Mouse (Mus musculus) adrenal gland, postnatal 25 days (tissue): ENCODE measurements around the gene Dcxr. TPM values are rescaled to one million over a fixed set of nuclear protein-coding genes. Genes with fewer than 3 reads are reported as not detected.
"Not testable (repeated sequence)": the region's sequence is repeated elsewhere in the genome, so short reads cannot be mapped to it uniquely, and the experiment has no call there.

Source experiments
- DNase-seq: peaks from one replicate; pipeline ENCODE4 v3.0.0; 2021; ENCODE audit warnings: mixed read lengths
- total RNA-seq: library from RNA; stranded (reverse); gene quantifications from 2 replicates; pipeline ENCODE4 v1.2.3, GENCODE M21; 2021

The Dcxr gene
- total RNA-seq, 1 experiment from 2014 or later, result 82.3 TPM

DNA sequence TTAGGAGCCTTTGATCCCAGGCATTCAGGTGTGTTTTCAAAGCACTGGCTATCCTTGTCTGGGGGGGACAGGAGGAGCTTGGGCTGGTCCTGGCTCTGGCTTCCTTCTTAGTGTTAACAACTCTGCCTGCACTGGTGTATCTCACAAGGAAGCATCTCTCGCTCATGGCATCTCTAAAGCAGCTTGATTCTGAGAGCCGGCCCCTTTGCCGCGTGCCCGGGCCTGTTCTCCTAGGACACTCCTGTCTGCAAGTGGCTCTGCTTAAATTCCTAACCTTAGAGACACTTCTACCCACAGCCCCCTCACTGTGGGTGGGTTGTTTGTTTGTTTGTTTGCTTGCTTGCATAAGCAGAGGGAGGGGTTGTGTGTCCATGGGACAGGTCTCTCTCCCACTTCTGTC, 19.1 kb downstream of the Dcxr start:
- DNase-seq, result no peak

DNA sequence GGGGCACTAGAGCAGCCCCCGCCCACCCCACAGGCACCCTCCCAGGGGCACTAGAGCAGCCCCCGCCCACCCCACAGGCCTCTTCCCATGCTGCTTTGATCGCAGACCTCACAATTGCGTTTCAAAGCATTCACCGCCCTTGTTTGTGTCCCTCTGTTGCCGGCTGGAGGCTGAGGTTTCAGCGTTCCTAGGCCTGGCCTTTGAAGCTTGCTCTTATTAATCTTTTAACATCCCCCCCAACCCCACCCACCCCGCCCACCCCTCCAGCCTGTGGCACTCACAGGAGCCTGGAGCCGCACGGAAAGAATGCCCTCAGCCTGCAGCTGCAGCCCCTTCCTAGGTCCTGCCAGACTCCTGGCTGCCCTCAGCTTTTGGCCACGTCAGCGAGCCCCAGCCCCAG, 19.9 kb downstream of the Dcxr start:
- DNase-seq, result no peak

DNA sequence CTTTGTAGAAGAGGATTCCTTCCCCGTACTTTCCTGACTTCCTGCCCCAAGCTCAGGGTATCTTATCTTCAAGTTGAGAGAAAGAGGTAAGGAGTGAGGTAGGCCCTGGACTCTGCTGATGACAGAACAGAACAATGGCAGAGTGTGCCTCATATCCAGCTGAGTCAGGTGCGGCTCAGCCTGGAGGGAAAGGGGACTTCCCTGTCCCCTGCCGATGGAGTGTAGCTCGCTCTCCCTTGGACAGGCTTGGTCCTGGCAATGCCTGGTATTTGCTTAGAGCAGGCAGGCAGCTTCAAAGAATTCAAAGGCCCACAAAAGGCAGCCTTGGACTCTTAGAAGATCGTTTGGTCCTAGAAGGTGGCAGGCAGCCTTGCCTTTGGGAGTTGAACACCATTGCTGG, 21.0 kb downstream of the Dcxr start:
- DNase-seq, result no peak

DNA sequence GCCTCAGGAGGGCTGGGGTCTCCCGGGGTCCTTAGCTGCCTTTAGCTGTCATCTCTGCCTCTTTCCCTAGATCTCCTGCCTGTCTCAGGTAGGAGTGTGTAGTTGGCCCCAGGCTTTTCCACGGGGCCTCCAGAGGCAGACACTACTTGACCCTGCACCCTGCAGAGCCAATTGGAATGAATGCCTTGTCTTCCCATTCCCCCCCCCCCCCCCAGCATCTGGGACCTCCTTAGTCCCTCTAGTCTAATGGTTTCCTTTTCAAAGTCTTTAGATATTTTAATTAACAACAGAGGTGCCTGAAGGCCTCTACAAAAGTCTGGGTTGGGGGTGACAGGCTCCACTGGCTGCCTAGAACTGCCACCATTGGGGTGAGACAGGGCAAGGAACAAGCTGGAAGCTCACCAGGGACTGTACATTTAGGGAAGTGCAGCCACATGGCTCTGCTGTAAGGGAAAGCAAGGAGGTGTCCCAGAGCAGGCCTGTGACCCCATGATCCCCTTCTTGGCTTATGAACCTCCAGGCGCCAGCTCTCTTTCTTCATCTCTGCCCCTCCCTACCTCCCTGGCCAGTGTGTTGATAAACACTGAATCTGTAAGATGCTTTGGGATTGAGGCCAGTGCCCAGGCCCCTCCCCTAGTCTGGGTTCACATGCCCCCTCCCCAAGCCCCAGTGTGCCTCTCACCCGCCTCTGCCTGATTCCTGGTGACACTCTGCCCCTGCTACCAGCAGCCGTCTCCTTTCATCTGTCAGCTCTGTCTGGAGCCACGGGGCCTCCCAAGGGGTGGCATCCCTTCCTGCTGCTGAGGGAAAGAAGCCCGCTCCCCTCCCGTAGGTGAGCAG, 22.4 kb downstream of the Dcxr start:
- DNase-seq, result no peak

DNA sequence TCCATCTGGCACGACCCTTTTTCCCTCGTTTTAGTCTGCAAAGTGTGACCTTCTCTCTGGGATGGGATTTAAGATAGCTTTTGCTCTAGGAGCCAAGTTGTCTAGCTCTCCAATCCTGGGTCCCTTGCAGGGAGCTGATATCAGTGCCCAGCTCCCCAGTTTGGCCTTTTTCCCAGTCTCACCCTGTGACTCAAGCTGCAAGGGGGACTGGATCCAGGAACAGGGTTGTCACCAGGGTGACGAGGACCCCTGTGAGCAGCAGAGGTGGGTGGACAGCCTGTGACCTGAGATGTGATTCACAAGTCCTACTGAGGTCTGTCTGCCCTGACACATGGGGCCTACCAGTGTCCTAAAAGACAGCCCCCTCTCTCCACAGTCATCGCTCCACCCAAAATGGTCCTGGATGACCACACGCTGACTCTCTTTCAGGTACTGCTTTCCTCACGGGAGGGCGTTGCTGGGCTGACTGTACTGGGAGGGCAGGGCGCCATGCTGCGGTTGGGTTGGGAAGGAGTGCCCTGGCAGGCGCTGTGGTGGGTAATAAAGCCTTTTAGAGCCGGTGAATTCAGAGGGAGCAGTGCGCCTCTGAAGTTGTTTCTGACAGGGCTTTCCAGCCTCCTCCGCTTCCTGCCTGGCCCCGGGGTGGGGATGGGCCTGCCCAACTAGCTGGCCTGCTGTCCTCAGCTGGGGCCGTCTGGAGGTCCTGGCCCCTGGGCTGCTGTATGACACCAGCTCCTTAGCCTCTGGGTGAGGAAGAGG, 23.2 kb downstream of the Dcxr start:
- peak; percentile 62 for DNase-seq

DNA sequence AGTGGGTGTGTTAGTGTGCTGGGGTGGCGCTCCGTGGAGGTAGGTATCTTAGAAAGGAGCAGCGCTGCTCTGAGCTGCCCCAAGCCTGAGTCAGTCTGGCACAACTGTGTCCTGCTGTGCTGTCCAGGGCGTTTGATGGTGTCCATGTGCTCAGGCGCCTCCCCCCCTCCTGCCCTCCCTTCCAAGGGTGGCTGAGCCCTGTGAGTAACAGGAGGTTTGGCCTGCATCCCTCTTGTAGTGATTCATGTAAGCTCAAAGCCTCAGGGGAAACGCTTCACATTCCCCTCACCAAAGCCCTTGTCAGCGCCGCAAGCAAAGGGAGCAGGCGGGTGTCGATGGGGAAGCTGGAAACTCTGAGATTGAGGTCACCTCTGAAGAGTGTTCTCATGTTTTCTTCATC, 29.3 kb downstream of the Dcxr start:
- peak; percentile 73 for DNase-seq

DNA sequence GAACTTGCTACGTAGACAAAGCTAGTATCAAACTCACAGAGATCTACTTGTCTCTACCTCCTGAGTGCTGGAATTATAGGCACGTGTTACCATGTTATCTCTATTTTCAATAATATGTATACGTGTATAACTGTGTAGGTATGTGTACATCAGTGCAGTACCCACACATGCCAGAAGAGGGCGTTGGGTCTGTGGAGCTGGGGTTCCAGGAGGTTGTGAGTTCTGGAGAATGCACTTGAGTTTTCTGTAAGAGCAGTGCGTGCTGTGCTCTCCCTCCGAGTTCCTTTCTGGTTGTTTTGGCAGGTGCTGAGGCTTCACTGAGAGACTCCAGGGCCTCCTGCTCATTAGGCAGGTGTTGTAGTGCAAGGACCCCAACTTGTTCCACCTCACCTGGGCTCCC, 30.5 kb downstream of the Dcxr start:
- no peak for DNase-seq

DNA sequence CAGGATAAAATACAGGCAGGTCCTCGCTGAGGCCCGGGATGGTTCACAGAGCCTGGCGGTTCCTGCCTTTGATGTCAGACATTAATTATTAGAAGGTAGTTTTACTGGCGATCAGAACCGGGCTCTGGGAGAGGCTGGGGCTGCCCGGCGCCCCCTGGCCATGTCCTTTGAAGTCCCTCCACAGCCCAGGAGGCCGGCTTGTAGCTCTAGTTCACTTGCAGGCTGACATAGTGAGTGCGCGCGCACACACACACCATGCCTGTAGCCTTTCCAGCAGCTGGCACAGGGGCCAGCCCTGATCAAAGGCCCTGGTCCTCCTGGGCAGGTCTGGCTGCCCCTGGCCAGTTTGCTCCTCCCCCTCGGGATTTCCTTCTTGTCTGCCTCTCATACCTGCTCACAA, 31.4 kb downstream of the Dcxr start:
- DNase-seq, result no peak

DNA sequence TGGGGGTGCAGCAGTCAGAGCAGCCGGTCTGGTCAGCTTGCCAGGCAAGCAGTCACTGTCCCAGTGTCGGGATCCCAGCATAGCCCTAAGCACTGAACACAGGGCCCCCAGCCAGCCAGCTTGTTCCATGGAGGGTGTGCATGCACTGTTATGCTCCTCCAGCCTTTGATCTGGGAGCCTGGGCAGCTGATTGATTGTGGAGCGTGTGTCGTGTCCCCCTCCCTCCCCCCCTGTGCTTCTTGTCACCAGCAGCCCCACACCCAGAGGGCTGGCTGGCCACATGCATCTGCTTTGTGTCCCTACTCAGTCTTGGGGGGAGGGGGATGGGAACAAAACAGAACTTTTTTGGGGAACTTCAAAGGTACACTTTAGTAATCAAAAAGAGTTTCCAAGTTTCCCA, 31.9 kb downstream of the Dcxr start:
- DNase-seq, result peak; percentile 42

DNA sequence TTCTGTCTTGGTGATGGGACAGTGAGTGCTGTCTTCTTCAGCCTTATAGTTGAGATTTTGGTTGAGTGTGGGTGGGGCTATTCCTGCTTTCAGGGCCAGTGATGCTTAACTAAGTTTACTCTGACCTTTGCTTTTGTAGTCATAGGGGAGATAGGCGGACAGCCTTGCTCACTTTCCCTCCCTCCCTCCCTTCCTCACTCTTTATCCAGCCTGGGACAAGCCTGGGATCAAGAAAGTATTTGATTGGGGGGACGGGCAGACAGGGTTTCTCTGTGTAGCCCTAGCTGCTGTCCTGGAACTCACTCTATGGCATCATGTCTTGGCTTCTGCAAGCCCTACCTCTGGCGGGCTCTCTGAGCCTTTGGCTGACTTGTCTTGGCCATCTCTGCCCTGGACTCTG, 33.6 kb downstream of the Dcxr start:
- DNase-seq, result no peak

DNA sequence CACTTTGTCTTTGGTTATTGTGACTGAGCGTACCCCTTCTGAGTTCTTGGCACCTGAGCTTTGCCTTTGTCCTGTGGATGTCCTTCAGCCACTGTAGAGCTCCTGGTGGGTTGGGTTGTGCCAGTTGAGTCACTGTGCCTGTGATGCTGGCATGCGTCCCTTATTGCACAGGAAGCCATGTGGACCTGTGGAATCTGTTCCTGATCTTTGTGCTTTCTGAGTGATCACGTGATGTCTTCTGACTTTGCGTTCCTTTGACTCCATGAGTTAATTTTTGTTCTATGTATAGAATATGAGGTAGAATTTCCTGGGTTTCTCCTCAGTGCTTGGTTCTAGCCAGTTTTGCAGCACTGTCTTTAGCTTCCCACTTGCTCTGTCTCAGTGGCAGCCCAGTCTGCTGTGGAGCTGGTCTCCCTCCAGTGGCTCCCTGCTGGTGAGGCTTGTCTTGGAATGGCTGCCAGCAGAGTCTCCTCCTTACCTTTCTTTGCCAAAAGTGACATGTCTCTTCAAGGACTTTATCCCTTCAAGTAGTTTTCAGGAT, 34.5 kb downstream of the Dcxr start:
- no peak for DNase-seq

DNA sequence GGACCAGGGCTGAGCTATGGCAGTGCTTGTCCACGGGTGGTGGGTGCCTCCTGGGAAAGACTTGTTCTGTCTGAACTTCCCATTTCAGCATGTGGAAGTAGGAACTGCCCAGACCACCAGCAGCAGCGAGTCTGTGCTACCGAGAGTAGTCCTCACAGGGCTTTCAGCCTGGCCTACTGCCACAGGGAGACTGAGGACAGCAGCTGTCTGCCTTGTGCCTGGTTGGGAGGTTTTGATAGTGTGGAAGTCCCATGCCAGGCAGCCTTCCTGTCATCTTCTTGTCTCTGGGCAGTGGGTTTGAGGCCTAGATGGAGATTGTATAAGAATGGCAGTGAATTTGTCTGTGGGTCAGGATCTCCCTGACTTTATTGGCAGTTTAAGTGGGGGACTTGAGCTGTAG, 37.7 kb downstream of the Dcxr start:
- no peak for DNase-seq

DNA sequence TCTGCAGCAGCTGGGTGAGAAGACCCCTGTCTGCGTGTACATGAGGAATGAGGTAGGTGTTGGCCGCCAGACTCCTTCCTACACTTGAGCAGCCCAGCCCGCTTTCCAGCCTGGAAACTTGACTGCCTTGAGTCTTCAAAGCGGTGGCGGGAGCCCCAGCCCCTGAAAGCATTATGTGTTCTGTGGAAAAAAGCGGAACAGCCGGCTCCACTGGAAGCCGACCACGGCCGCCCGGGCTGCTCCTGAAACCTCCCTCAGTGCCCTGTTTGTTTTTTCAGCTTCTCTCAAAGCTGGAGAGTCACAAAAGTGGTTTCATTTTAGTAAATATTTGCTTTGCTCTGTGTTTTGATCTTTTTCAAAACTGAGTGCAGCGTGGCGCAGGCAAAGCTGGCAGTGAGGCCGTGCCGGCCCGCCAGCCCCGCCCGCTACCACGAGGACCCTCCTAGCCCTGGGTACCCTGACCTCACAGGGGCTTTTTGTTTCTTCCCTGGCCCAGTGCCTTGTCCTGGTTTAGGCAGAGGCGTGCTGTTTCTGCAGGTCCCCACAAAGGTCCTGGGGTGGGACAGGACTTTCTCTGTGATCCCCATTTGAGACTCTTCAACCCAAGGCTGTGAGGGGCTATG, 40.3 kb downstream of the Dcxr start:
- no peak for DNase-seq

DNA sequence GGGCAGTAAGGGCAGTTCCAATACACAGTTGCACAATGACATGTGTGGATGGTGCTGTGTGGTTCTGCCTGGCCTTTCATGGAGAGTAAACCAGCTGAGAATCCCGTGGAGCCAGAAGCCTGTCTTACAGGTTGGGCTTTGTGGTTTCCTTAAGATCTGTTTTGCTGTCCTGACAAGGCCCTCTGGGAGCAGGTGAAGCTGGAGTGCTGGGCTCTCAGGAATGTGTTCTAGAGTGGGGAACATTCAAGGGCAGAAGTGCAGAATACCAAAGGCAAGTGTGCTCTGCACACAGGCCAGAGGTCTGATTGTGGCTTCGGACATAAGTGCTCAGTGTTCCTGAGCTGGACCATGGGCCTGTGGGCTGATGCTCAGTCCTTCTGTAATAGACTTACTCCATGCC, 42.4 kb downstream of the Dcxr start:
- no peak for DNase-seq

DNA sequence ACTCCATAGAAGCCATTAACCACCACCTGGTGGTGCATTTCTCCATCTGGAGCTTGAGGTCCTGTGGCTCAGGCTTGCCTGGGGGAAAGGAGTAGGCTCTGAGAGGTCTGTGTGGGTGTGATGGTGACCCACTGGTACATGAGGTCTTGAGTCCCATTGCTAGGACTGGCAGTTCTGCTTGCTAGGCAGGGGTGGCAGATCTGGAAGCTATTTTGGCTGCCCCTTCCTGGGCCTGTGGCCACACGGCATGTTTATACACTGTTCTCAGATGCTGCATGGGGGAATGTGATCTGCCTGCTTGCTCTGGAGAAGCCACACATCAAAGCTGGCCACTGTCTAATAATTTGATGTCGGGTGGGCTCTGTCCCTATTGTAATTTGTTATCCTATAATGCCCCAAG, 43.0 kb downstream of the Dcxr start:
- DNase-seq, result no peak

DNA sequence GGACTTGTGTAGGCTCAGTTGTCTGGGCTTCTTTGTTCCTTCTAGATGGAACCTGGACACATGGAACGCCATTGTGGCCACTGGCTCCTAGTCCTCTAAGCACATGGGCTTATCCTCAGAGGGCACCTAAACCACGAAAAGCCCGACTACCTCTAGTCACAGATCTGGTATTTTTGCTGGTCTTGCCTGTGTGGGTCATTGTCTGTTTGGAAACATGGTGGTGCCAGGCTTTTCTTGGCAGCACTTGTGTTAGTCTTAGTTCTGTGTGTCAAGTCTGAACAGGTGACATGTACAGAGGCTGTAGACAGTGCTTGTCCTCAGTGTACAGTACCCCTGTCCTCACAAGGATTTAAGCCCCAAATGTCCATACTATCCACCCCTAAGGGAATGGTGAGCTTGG, 43.5 kb downstream of the Dcxr start:
- DNase-seq, result no peak

DNA sequence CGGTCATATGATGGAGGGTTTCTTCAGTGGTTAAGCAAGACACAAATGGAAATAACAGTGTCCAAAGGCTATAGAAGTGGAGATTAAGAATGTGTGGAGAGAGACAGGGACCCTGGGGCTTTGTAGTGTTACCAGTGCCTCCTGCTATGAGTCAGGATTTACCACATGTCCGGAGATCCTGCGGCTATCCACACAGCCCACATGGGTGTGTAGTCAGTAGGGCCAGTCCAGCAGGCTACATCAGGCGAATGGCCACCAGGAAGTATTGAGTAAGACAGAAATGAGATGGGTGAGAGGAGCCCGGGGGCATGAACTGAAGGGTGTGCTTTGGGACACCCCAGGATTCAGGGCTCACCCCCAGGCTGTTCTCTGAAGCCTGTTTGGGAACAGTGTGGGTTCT, 44.4 kb downstream of the Dcxr start:
- no peak for DNase-seq

DNA sequence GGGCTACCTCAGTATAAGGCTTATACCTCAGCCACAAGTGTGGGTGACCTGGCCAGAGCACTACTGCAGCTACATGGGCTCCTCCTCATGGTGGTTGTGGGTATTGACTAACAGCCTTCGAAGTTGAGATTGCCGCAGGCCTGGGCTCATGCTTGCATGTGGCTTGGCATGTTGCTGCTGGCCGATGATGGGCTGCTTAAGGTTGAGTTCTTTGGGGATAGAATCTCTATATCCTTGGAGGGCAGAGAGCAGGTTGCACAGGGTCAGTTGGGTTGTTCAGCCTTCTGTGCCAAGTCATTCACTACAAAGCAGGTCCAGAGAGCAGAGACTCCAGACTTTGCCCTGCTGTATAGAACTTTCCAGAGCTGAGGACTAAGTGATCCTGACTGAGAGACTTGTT, 47.2 kb downstream of the Dcxr start:
- no peak for DNase-seq

DNA sequence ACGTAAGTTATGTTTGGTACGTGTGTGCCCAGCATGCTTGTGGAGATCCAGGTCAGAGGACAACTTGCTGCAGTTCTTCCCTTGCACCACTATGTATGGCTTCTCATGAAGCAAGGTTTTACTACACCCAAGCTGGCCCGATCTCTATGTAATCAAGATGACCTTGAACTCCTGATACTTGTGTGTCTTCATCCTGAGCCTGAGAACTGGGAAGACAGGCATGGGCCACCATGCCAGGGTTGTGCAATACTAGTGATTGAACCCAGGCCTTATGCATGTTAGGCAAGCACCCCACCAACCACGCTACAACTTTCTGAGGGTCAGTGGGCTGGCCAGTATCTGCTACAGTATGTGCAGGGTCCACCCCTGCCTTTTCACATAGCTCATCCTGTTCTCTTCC, 50.1 kb downstream of the Dcxr start:
- no peak for DNase-seq

DNA sequence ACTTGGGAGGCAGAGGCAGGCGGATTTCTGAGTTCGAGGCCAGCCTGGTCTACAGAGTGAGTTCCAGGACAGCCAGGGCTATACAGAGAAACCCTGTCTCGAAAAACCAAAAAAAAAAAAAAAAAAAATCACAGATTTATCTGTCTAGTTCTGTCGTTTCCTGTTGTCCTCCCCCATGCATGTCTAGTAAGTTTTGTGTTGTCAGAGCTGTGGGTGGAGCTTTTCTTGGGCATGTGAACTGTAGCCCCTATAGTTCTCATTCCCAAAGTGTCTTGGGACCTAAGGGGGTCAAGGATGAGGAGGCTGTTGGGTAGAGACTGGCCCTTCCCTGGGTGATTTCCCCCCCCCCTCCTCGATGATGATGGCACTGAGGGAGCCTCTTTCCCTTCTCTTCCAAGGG, 51.2 kb downstream of the Dcxr start:
- DNase-seq, result not testable (repeated sequence)
